Mouse (Mus musculus) liver, adult (tissue): ENCODE data around the gene Prkcz.

ENCODE experiments used
- GATA4 ChIP-seq: IDR thresholded peaks from 2 replicates; pipeline ENCODE4 v1.6.1; 2014; ENCODE audit warnings: mild to moderate bottlenecking, low read length; ENCODE audit not compliant: insufficient replicate concordance

Gene Prkcz

GRCm38 (mm10) chr4:155305531-155306031 lies 55.6 kb downstream of the Prkcz start:
- no peak for TF ChIP-seq GATA4

- TF ChIP-seq GATA4 = no peak
Measured at GRCm38 (mm10) chr4:155304508-155305096, 56.6 kb downstream of the Prkcz start.

GRCm38 (mm10) chr4:155301965-155302364 lies 59.2 kb downstream of the Prkcz start:
- no peak for TF ChIP-seq GATA4

GRCm38 (mm10) chr4:155301098-155301447 lies 60.1 kb downstream of the Prkcz start:
- no peak for TF ChIP-seq GATA4

- no peak for TF ChIP-seq GATA4
Measured at GRCm38 (mm10) chr4:155300421-155301097, 60.6 kb downstream of the Prkcz start.

GRCm38 (mm10) chr4:155298826-155299225 lies 62.3 kb downstream of the Prkcz start:
- no peak for TF ChIP-seq GATA4

GRCm38 (mm10) chr4:155297057-155297456 lies 64.1 kb downstream of the Prkcz start:
- no peak for TF ChIP-seq GATA4

- no peak for TF ChIP-seq GATA4
Measured at GRCm38 (mm10) chr4:155295996-155296395, 65.2 kb downstream of the Prkcz start.

GRCm38 (mm10) chr4:155295026-155295590 lies 66.1 kb downstream of the Prkcz start:
- TF ChIP-seq GATA4 = no peak

- TF ChIP-seq GATA4 = no peak
Measured at GRCm38 (mm10) chr4:155294381-155294780, 66.8 kb downstream of the Prkcz start.

- no peak for TF ChIP-seq GATA4
Measured at GRCm38 (mm10) chr4:155292863-155293262, 68.3 kb downstream of the Prkcz start.

GRCm38 (mm10) chr4:155290045-155290444 lies 71.1 kb downstream of the Prkcz start:
- no peak for TF ChIP-seq GATA4

GRCm38 (mm10) chr4:155288586-155288985 lies 72.6 kb downstream of the Prkcz start:
- TF ChIP-seq GATA4 = no peak

GRCm38 (mm10) chr4:155287713-155288112 lies 73.4 kb downstream of the Prkcz start:
- TF ChIP-seq GATA4 = no peak

GRCm38 (mm10) chr4:155286090-155286489 lies 75.1 kb downstream of the Prkcz start:
- no peak for TF ChIP-seq GATA4

GRCm38 (mm10) chr4:155284521-155285379 lies 76.4 kb downstream of the Prkcz start:
- TF ChIP-seq GATA4 = no peak

- no peak for TF ChIP-seq GATA4
Measured at GRCm38 (mm10) chr4:155283585-155283984, 77.6 kb downstream of the Prkcz start.
